Mouse (Mus musculus) urinary bladder, postnatal 10 days (tissue): ENCODE data around the gene Rpl3.
"Not testable (repeated sequence)": the region's sequence is repeated elsewhere in the genome, so short reads cannot be mapped to it uniquely, and the experiment has no call there.

Experiments
- DNase-seq: peaks from one replicate; pipeline ENCODE4 v3.0.0; 2022; ENCODE audit warnings: low spot score

The Rpl3 gene

DNA sequence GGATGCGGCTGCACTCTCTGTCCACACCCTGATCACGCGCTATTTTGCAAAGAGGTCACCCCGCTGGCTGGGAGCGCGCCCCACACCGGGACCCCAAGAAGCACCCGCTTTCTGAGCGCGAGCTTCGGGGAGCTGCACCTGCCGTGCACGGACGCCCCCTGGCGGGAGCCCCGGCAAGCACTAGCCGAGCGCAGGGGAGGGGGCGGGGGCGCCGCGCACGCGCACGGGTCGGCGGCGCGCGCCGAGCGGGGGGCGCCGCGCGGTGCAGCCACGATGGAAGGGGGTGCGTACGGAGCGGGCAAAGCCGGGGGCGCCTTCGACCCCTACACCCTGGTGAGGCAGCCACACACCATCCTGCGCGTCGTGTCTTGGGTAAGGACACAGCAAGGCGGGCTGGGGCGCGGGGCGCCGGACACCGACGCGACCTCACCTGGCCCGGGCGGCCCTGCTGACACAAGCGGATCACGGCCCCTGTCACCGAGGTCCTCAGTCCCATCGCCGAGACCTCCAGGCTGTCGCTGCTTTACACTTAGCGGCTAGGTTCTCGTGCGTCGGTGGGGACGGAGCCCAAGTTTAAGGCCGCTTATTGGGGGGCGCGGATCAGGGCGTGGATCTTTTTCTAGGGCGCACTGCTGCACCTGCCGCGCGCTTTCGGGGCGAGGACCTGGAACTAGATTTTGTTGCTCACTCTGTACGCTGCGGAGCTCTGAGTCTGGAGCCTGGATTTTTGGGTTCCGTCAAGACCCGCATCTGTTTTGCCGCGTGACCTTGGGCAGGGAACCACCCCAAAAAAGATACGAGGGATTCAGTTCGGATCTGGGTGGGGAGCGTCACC lies at the start of gene Rpl3, which contains the start of gene Syngr1:
Gene Rpl3, minus strand, starts transcription at position 748 of the 835 bp plus-strand sequence.
Gene Syngr1, plus strand, starts transcription at position 214 of the 835 bp plus-strand sequence.
- no peak for DNase-seq

DNA sequence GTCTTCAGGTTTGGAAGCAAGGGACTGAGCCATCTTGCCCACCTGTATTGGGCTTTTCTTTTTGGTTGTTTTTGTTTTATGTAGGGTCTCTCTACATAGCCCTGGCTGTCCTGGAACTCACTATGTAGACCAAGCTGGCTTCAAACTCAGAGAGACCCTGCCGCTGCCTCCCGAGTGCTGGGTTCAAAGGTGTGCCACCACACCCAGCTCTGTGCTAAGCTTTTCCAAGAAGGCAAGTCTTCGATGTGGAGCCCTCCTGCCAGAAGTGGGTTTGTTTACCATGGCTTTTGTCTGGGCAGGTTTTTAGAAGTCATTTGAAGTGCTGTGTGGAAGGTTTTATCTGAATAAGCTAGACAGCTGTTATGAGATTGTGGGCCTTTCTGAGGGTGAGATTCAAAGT lies 49.2 kb upstream of the Rpl3 start:
- no peak for DNase-seq

DNA sequence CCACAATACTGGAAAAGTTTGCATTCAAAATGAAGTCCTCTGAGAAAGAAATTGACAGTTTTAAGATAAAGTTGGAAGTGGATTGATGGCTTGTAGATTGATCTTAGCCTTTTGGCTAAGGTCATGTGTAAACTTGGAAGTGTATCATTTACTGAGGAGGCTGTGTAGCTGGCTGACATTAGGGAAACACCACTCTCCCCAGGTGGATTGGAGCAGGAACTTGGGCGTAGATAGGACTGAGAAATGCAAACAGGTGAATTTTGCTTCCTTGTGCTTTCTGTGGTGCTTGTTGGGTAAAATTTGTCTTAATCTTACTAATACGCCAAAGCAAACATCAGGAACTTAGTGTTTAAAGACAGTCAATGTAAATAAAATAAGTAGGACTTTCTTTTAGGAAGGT lies 48.6 kb upstream of the Rpl3 start:
- no peak for DNase-seq

DNA sequence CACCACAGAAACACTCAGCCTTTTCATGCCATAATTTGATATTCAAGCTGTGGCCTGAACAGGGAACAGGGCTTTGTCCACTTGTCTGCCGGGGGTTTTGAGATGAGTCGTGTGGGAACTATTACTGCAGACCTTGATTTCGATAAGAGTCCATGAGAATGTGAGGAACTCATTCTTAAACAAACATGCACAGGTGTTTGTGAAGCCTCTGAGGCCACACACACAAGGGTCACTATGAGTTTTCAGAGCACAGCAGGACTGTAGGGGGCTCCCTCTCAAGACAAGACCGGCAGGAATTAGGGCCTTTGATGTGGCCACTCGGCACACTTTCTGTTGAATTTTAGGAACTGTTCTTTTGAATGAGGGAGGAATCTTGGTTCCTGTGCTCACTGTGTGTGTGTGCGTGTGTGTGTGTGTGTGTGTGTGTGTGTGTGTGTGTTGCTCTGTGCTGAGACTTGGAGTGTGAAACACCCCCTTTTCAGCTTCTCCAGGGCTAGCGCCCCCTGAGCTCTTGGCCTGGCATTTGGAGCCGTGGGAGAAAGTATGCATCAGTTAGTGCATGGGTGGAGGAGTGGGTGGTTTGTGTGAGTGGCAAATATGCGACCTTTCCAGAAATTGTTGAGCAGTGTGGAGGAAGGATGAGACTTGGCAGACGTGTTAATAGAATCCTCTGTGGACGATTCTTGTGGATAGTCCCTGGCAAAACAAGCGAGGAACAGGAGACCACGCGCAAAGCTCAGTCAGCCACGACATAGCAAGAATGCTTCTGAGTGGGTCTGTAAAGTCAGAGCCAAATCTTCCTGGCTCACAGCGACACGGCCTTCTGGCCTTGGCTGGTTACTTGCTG lies 46.5 kb upstream of the Rpl3 start:
- DNase-seq, result no peak

DNA sequence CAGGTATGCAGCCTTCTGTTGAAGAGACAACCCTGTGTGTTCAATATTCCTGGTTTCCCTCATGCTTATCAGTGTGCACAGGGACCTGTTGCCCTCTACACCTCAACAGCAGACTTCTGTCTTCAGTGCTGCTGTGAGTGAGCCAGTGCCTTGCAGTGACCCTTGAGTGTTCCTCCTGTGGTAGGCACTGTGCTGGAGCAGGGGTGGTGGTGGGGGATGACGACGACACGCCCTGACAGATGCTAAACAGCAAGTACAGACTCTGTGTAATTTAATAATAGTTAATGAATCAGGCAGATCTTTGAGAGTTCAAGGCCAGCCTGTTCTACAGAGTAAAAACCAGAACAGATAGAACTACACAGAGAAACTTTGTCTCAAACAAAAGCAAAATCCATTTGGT lies 45.0 kb upstream of the Rpl3 start:
- DNase-seq, result no peak

DNA sequence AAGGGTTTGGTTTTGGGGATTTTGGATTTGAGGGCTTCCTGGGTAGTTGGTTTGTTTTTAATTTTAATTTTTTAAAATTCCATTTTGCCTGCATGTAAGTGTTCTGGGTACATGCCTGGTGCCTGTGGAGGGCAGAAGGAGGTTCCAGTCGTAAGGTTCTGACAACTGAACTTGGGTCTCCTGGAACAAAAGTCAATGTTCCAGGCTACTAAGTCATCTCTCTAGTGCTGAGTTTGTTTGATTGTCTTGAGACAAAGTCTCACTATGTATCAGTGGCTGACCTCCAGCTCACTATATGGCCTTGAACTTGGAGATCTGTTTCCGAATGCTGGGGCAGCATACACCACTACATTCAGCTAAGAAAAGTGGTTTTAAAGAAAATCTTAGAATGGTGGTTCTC lies 43.8 kb upstream of the Rpl3 start:
- DNase-seq, result no peak

DNA sequence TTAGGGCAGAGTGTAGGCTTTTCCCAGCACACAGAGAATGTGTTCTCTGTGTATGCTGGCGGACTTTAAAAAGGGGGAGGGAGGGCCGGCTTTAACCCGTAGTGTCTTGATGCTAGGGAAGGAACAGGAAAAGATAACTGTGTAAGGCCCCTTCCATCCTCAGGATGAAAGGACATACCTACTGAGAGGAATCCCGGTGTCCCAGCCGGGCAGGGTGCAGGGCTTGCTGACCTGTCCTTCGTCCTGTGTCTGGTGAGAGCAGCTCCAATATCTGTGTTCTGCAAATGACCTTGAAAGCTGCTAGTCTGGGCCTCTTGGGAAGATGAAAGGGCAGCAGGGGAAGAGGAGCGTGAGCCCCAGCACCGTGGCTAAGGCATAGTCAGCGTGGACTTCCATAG lies 42.8 kb upstream of the Rpl3 start:
- DNase-seq, result no peak

DNA sequence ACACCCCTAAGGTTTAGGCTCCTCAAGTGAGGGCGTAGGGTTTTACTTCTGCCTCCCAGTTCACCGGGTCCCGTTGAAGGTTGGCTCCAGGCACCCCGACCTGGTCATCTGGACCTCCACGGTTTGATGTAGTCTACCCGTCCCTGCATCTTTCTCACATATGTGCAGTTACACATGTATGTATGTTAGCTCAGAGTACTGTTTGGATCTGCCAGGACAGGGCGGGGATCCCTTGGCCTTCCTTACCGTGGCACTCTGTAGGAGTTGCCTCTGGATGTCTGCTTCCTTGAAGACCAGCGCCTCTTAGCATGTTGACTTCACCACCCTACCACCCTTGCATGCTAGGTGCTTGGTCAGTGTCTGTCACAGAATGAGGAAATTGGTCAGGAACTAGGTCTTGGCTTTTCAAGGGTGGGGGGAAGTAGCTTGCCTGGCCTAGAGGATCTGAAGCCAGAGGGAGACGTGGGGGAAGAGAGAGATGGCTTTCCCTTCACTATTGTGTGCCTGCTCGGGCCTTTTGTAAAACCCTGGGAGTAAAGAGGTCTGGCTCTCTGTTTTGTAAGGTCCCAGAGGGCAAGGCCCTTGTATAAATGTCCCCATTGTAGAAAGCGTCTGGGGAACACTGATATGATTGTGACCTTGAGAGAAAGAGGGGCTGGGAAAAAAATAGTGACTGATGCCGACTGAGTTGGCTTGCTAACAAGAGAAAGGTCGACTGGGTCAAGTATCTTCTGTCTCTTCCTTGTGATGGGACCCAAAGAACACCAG lies 42.2 kb upstream of the Rpl3 start:
- DNase-seq, result no peak

DNA sequence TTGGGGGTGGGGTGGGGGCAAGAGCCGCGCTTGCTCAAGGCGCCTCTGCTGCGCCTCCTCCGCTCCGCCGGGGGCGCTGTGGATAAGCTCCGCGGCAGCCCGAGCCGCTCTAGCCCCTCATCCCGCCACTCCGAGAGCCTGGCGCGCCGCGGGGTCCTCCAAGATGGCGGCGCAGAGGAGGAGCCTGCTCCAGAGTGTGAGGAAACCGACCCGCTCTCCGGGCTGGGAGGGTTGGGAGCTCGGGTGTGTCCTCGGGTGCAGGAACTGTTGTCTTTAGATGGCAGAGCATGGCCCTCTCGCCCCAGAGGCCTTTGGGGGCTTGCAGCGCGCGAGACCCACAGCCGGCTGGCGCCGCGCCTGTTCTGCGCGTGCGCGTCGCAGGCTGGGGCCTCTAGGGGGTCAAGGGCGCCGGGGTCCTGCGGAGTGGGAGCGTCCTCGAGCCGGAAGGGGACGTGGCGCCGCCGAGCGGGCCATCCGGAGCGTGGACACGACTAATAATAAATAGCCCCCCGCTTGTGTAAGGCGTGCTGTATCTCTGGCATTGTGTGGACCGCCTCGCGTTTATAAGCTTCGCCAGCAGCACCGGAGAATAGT lies 41.4 kb upstream of the Rpl3 start, which contains the start of gene Tab1:
Gene Tab1, plus strand, starts transcription at position 135 of the 594 bp plus-strand sequence.
- DNase-seq, result peak; percentile 65

DNA sequence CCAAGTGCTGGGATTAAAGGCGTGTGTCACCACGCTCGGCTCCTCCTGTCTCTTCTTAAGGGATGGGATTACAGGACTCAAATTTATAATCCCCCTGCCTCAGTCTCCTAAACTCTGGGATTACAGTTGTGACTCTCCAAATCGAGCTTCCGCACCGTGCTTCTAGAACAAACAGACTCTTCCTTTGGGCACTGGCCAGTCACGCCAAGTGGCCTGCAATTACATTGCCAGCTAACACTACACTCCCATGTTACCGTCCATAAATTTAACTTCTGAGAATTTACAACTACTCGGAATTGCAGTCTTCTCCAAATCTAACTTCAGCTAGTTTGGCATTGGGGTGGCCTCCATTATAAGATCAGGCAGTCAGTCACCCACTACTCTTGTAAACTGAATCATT lies 40.8 kb upstream of the Rpl3 start:
- DNase-seq, result no peak

DNA sequence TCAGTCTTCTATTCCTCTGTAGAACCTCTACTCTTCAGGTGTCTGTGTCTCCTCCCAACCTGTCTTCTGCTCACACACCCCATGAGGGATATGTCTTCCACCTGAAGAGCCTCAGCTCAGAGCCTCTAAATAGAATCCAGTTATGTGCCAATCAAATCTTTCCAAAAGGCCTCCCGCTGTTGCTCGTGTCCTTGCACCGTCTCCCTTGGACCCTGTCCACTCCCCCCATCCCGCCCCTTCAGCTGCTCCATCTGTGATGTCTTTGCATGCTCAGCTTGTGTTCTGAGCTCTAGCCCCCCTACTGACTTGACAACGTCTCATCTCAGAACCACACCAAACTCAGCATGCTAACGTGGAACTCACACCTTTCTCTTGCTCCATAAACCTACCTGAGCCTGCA lies 39.8 kb upstream of the Rpl3 start:
- no peak for DNase-seq

DNA sequence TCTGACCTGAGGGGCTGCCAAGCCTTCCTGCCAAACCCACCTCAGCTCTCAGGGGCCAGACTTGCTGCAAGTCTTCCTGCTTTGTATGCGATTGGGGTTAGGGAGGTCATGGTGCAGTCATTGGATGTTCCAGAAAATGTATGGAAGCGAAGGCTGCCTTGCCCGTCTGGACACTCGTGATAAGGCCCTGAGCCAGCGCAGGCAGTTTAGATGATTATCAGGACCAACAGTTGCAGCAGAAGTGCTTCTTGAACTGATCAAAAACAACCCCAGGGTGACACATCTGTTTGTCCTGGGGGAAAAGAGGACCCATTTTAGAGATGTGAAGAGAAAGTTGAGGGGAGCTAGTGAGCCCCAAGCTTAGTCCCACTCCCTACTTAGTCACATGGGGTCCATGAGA lies 39.0 kb upstream of the Rpl3 start:
- DNase-seq, result no peak

DNA sequence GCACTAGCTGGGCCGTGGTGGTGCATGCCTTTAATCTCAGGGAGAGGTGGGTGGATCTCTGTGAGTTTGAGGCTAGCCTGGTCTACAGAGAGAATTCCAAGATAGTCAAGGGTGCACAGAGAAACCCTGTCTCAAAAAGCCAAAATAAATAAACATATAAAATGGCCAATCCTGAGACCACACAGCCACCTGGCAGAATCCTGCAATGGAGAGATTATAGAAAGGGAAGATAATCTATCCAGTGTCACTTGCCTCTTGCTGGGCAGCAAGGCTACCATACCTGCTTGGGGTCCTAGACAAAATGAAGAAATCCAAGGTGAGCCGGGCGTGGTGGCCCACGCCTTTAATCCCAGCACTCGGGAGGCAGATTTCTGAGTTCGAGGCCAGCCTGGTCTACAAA lies 38.3 kb upstream of the Rpl3 start:
- DNase-seq, result no peak

DNA sequence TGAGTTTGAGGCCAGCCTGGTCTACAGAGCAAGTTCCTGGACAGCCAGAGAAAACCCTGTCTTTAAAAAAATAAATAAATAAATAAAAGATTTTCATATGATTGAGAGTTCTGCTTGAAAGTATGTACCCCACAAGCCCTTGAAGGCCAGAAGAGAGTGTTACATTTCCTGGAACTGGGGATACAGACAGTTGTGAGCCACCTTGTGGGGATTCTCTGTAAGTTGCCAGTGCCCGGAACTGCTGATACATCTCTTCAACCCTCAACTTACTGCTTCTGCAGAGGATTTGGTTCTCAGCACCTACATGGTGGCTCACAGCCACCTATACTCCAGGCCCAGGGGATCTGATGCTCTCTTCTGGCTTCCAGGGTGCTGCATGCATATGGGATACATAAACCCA lies 35.5 kb upstream of the Rpl3 start:
- no peak for DNase-seq

DNA sequence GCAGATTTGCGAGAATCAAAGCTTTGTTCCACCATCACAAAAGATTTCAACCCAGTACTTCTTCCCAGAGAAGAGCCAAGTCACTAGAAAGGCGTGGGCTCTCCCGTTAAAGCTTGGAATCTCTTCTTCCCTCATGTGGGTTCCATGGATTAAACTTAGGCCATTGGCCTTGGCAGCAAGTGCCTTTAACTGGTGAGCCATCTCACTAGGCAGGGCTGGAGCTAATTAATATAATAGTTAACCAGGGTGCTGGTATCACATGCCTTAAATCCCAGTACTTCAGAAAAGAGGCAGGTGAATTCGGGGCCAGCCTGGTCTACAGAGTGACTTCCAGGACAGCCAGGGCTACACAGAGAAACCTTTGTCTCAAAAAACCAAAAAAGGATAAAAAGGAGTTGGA lies 33.0 kb upstream of the Rpl3 start:
- DNase-seq, result no peak

DNA sequence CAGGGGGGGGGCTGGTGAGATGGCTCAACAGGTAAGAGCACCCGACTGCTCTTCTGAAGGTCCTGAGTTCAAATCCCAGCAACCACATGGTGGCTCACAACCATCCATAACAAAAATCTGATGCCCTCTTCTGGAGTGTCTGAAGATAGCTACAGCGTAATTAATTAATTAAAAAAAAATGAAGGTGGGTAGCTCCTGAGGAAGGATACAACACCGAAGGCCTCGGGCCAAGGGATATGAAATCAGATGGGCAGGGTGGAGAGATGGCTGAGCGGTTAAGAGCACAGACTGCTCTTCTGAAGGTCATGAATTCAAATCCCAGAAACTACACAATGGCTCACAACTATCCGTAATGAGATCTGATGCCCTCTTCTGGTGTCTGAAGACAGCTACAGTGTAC lies 30.8 kb upstream of the Rpl3 start:
- DNase-seq, result not testable (repeated sequence)

DNA sequence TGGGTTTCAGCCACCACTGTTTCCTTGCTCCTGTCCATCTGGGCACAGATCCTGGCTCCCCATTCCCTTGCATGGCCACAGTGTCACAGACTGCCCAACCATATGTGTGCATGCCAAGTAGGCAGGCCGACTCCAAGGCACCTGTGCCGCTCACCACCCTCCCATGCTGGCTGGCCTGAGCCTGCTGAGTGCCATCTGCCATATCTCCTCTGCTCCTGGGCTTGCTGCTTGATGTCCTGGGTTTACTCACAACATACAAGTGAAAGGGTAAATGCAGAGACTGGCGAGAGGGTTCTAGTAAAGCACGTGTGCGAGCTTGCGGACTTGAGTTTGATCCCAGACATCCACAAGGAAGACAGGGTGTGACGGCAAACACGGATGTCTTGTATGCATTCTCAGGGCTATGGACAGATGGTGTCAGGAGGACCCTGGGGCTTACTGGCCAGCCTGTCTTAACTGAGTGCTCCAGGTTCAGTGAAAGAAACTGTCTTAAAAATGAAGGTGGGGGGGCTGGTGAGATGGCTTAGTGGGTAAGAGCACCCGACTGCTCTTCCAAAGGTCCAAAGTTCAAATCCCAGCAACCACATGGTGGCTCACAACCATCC lies 30.2 kb upstream of the Rpl3 start:
- DNase-seq, result no peak

DNA sequence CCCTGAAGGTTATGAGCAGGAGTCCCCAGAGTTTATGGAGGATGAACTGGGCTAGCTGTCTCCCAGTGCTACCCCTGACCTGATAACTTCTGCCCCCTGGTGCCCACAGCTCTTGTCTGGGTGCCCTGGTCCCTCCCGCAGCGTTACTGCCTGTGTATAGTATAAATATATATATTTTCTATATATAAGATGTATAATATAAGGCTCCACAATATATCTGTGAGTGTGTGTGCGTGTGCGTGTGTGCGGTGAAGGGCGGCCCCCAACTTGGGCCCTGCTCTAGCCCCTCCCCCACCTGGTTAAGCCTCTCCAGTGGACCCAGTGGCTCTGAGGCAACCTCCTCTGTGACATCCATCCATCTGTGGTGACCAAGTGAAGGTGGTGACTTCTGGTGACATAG lies 27.4 kb upstream of the Rpl3 start:
- DNase-seq, result no peak

DNA sequence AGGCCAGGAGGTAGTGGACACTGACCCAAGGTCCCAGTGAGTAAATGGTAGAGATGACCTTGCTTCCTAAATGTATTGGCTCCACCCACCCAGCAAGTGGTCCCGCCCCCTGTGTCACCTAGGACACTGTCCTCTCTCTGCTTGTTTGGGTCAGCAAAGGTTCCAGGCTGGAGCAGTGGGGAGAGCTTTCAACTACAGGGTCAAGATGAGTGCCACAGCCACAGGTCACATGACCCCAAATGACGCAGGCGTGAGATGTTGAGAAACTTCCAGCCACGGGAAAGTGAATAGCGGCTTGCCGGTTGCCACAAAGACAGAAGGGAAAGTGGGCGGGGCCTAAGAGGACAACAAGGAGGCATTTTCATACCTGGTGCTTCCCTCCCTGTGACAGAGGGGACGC lies 25.5 kb upstream of the Rpl3 start:
- no peak for DNase-seq

DNA sequence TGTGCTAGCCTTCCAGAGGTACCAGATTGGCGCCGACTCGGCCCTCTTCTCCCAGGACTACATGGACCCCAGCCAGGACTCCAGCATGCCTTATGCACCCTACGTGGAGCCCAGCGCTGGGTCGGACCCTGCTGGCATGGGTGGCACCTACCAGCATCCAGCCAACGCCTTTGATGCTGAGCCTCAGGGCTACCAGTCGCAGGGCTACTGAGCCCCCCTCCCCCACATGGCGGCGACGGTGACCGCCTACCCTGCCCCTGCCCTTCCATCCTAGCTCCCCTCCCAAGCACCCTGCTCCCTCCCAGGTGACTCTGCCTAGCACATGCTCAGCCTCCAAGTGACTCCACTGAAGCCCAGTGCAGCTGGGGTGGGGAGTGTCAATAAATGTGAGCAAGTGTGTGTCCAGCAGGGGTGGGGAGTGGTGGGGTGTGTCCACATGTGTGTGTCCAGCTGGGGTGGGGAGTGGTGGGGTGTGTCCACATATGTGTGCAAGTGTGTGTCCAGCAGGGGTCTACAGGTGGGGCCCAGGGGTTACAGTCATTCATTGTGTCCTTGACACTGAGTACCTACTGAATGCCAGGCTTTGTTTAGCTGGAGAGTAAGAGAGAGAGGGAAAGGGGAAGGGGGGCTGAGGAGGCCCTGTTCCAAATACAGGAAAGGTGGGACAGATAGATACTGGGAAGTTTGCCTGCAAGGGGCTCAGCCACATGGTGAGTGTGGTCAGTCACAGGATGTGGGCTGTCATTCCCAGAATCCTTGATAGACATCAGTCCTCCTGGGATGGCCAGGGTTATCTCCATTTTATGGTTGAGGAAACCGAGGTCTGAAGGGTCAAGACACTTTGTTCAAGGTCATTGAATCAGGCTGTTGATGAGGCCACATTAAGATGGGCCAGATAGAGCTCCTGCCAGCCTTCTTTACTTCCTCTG lies 24.5 kb upstream of the Rpl3 start:
- DNase-seq, result no peak

DNA sequence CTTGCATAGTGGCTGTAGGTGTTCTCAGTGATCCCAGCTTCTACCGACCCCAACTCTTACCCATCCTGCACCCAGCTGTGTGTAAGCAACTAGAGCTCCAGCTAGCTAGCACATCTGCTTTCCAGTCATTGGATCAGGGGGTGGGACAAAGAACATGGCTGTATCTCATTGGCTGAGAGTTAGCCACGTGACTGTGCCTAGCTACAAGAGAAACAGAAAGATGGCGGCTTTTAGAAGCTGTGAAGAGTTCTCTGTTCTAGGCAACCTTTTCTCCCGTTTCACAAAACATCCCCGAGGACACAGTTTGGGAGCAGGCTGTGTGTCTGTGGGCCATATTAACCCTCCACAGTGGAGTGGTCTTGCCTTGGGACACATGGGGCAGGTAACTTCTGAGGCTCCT lies 23.6 kb upstream of the Rpl3 start:
- DNase-seq, result no peak
